In genomic region chr1:87154501-87155120, GRCm38 (mm10) we compare ENCODE assay signal across 9 mouse cellular contexts. TPM values are rescaled to one million over a fixed set of nuclear protein-coding genes. Genes with fewer than 3 reads are reported as not detected.
DNase-seq lines count a peak whose midpoint lies in the region; ATAC-seq and TF ChIP-seq lines count a peak whose summit lies in the region.
"Had no signal": no experiment of that assay in that cellular context is flagged by ENCODE, and none has a peak within 500 bp of the region (broad histone marks: within the 10 kb centered on the region; RNA-seq: fewer than 3 reads in every experiment).

No protein-coding gene starts in this region.

- H3K9ac ChIP-seq in embryonic facial prominence, embryonic 13.5 days = peak overlapping the region; percentile 57
- H3K9ac ChIP-seq in intestine, postnatal 0 days (ENCODE audit: low read depth, low read length) = no peak overlapping the region
- peak overlapping the region; percentile 42 for H3K9ac ChIP-seq in neural tube, embryonic 14.5 days (replicated peaks; ENCODE audit: low read depth, low read length)

- no peak for ATAC-seq in embryonic facial prominence, embryonic 13.5 days (ENCODE audit: insufficient number of reproducible peaks, insufficient read depth, low FRiP score, low TSS enrichment, low read depth)
- no peak for ATAC-seq in intestine, postnatal 0 days
- ATAC-seq in neural tube, embryonic 14.5 days (ENCODE audit: low read depth) = peak; percentile 22; the same call in 1 of the 2 replicates
- no peak for ATAC-seq in megakaryocyte-erythroid progenitor cell, adult 5-6 weeks (replicated peaks; ENCODE audit: low FRiP score, low TSS enrichment, poor library complexity, severe bottlenecking)

- WGBS in embryonic facial prominence, embryonic 13.5 days = 2% methylated on average over 58 of the region's 58 CpGs
- 3% methylated on average over 55 of the region's 58 CpGs for WGBS in intestine, postnatal 0 days
- 2% methylated on average over 58 of the region's 58 CpGs for WGBS in neural tube, embryonic 14.5 days

- H3K27ac ChIP-seq in embryonic facial prominence, embryonic 13.5 days = no peak overlapping the region
- H3K27ac ChIP-seq in intestine, postnatal 0 days (ENCODE audit: low read depth, low read length) = no peak overlapping the region
- H3K27ac ChIP-seq in neural tube, embryonic 14.5 days (ENCODE audit: low read depth, low read length) = no peak overlapping the region; the same call in 1 of the 2 replicates

- peak; percentile 11 to 33 for DNase-seq in kidney, postnatal 4 days
- DNase-seq in kidney, postnatal 14 days = no peak
- no peak for DNase-seq in cerebellum, postnatal 25 days
- no peak for DNase-seq in cerebellum, adult 11-12 months

- peak overlapping the region; percentile 85 for H3K4me2 ChIP-seq in embryonic facial prominence, embryonic 13.5 days
- peak overlapping the region; percentile 59 for H3K4me2 ChIP-seq in intestine, postnatal 0 days (replicated peaks; ENCODE audit: low read depth)
- peak overlapping the region; percentile 66 for H3K4me2 ChIP-seq in neural tube, embryonic 14.5 days (ENCODE audit: low read depth, low read length)

- H3K4me1 ChIP-seq in embryonic facial prominence, embryonic 13.5 days = peaks cover 30% of the 10 kb centered on the region
- no peaks in the 10 kb centered on the region for H3K4me1 ChIP-seq in intestine, postnatal 0 days (replicated peaks; ENCODE audit: control insufficient read depth, insufficient read depth, low read length)
- H3K4me1 ChIP-seq in neural tube, embryonic 14.5 days (ENCODE audit: control insufficient read depth, insufficient read depth, low read length) = 0 out of 2 replicates have a peak, but pooled peaks cover 6% of the 10 kb centered on the region

- H3K4me3 ChIP-seq in embryonic facial prominence, embryonic 13.5 days = peak overlapping the region; percentile 50
- peak overlapping the region; percentile 40 for H3K4me3 ChIP-seq in intestine, postnatal 0 days (ENCODE audit: low read depth, low read length)
- peak overlapping the region; percentile 45 for H3K4me3 ChIP-seq in neural tube, embryonic 14.5 days (ENCODE audit: low read depth, low read length)

- H3K36me3 ChIP-seq in embryonic facial prominence, embryonic 13.5 days = no peaks in the 10 kb centered on the region
- H3K36me3 ChIP-seq in intestine, postnatal 0 days (ENCODE audit: control insufficient read depth, insufficient read depth) = no peaks in the 10 kb centered on the region
- H3K36me3 ChIP-seq in neural tube, embryonic 14.5 days (ENCODE audit: control insufficient read depth, insufficient read depth, low read length) = no peaks in the 10 kb centered on the region

- no peak for TF ChIP-seq CTCF in intestine, postnatal 0 days (IDR thresholded peaks at IDR 0.05; ENCODE audit: low read depth)

- H3K27me3 ChIP-seq in embryonic facial prominence, embryonic 13.5 days = peaks cover 98% of the 10 kb centered on the region
- H3K27me3 ChIP-seq in intestine, postnatal 0 days (replicated peaks; ENCODE audit: control insufficient read depth, insufficient read depth, low read length) = peaks cover 75% of the 10 kb centered on the region
- H3K27me3 ChIP-seq in neural tube, embryonic 14.5 days (ENCODE audit: control insufficient read depth, insufficient read depth, low read length) = peaks cover 62% of the 10 kb centered on the region

- no peaks in the 10 kb centered on the region for H3K9me3 ChIP-seq in embryonic facial prominence, embryonic 13.5 days
- H3K9me3 ChIP-seq in intestine, postnatal 0 days (ENCODE audit: control insufficient read depth) = no peaks in the 10 kb centered on the region
- no peaks in the 10 kb centered on the region for H3K9me3 ChIP-seq in neural tube, embryonic 14.5 days (ENCODE audit: control insufficient read depth, low read length)

RNA-seq across cellular contexts. Expression of gene Ecel1, which starts 1.7 kb away (rescaled TPM):
- polyA plus RNA-seq in embryonic facial prominence, embryonic 13.5 days (2015; fragmentation: Nextera tagmentation; extraction: Ambion mirVana) = 0.81 and 0.90 TPM in 2 replicates
- 0.64 and 0.67 TPM in 2 replicates for polyA plus RNA-seq in intestine, postnatal 0 days (2015; fragmentation: Nextera tagmentation; extraction: Ambion mirVana)
- polyA plus RNA-seq in neural tube, embryonic 14.5 days (2014; fragmentation: Nextera tagmentation; extraction: Ambion mirVana) = 60.2 and 64.9 TPM in 2 replicates
- total RNA-seq in megakaryocyte-erythroid progenitor cell, adult 5-6 weeks (2014; fragmentation: Nextera tagmentation) = not detected in 2 replicates
- not detected in 2 replicates for total RNA-seq in megakaryocyte-erythroid progenitor cell, adult 5-6 weeks (2017)

RNA-seq across cellular contexts. Expression of gene Prss56, which starts 28.5 kb away (rescaled TPM):
- polyA plus RNA-seq in embryonic facial prominence, embryonic 13.5 days (2015; fragmentation: Nextera tagmentation; extraction: Ambion mirVana) = not detected in 2 replicates
- not detected in 2 replicates for polyA plus RNA-seq in intestine, postnatal 0 days (2015; fragmentation: Nextera tagmentation; extraction: Ambion mirVana)
- 0.46 and 6.1 TPM in 2 replicates for polyA plus RNA-seq in neural tube, embryonic 14.5 days (2014; fragmentation: Nextera tagmentation; extraction: Ambion mirVana)
- total RNA-seq in megakaryocyte-erythroid progenitor cell, adult 5-6 weeks (2014; fragmentation: Nextera tagmentation) = not detected in 2 replicates
- total RNA-seq in megakaryocyte-erythroid progenitor cell, adult 5-6 weeks (2017) = not detected in 2 replicates

RNA-seq across cellular contexts. Expression of gene Akp3, which starts 29.8 kb away (rescaled TPM):
- polyA plus RNA-seq in embryonic facial prominence, embryonic 13.5 days (2015; fragmentation: Nextera tagmentation; extraction: Ambion mirVana) = not detected in 2 replicates
- polyA plus RNA-seq in intestine, postnatal 0 days (2015; fragmentation: Nextera tagmentation; extraction: Ambion mirVana) = 2.7 and 3.6 TPM in 2 replicates
- polyA plus RNA-seq in neural tube, embryonic 14.5 days (2014; fragmentation: Nextera tagmentation; extraction: Ambion mirVana) = not detected in 2 replicates
- not detected in 2 replicates for total RNA-seq in megakaryocyte-erythroid progenitor cell, adult 5-6 weeks (2014; fragmentation: Nextera tagmentation)
- total RNA-seq in megakaryocyte-erythroid progenitor cell, adult 5-6 weeks (2017) = not detected in 2 replicates
- total RNA-seq: layer of hippocampus, postnatal 25 days had no signal

RNA-seq across cellular contexts. Expression of gene Chrnd, which starts 35.8 kb away (rescaled TPM):
- polyA plus RNA-seq in embryonic facial prominence, embryonic 13.5 days (2015; fragmentation: Nextera tagmentation; extraction: Ambion mirVana) = 0.87 and 1.0 TPM in 2 replicates
- polyA plus RNA-seq in intestine, postnatal 0 days (2015; fragmentation: Nextera tagmentation; extraction: Ambion mirVana) = not detected in 2 replicates
- polyA plus RNA-seq in neural tube, embryonic 14.5 days (2014; fragmentation: Nextera tagmentation; extraction: Ambion mirVana) = not detected in 2 replicates
- total RNA-seq in megakaryocyte-erythroid progenitor cell, adult 5-6 weeks (2014; fragmentation: Nextera tagmentation) = not detected in 2 replicates
- total RNA-seq in megakaryocyte-erythroid progenitor cell, adult 5-6 weeks (2017) = not detected in 2 replicates
- total RNA-seq: layer of hippocampus, postnatal 25 days had no signal

RNA-seq across cellular contexts. Expression of gene Chrng, which starts 49.8 kb away (rescaled TPM):
- polyA plus RNA-seq in embryonic facial prominence, embryonic 13.5 days (2015; fragmentation: Nextera tagmentation; extraction: Ambion mirVana) = 2.9 and 3.0 TPM in 2 replicates
- polyA plus RNA-seq in intestine, postnatal 0 days (2015; fragmentation: Nextera tagmentation; extraction: Ambion mirVana) = not detected in 2 replicates
- not detected in 2 replicates for polyA plus RNA-seq in neural tube, embryonic 14.5 days (2014; fragmentation: Nextera tagmentation; extraction: Ambion mirVana)
- total RNA-seq in megakaryocyte-erythroid progenitor cell, adult 5-6 weeks (2014; fragmentation: Nextera tagmentation) = not detected in 2 replicates
- total RNA-seq in megakaryocyte-erythroid progenitor cell, adult 5-6 weeks (2017) = not detected in 2 replicates
- total RNA-seq: layer of hippocampus, postnatal 25 days had no signal

Comparison
In these comparisons a context has a peak if more than half of its experiments do, and no peak if none do; other contexts are left out.
1. DNase-seq: peak in kidney, postnatal 4 days (2 of 2); none in kidney, postnatal 14 days (single experiment), cerebellum, postnatal 25 days (0 of 2) and cerebellum, adult 11-12 months (single experiment).
2. RNA of gene Ecel1, which starts 1.7 kb away (polyA plus RNA-seq): 60.2 to 64.9 TPM in neural tube, embryonic 14.5 days; 0.81 to 0.90 TPM in embryonic facial prominence, embryonic 13.5 days and 0.64 to 0.67 TPM in intestine, postnatal 0 days; every median in the first group is over 10 times any median in the second.
3. Peak in every context shown above with its lines, with median percentiles within 50 percentile points of each other: H3K4me2 ChIP-seq and H3K4me3 ChIP-seq.